Comparison of ENCODE assay signal across 15 mouse cellular contexts in genomic region chr16:40639621-40640371, GRCm38 (mm10).
A peak's percentile ranks its signal among the peaks of the same experiment; 100 is the strongest.
DNase-seq lines count a peak whose midpoint lies in the region; ATAC-seq and TF ChIP-seq lines count a peak whose summit lies in the region.
"Had no signal": no experiment of that assay in that cellular context is flagged by ENCODE, and none has a peak within 500 bp of the region (broad histone marks: within the 10 kb centered on the region; RNA-seq: fewer than 3 reads in every experiment).

No protein-coding gene starts in this region.

- H3K9me3 ChIP-seq in lung, postnatal 0 days (ENCODE audit: low read length) = no peaks in the 10 kb centered on the region
- H3K9me3 ChIP-seq: heart, embryonic 15.5 days; liver, embryonic 12.5 days; megakaryocyte, embryonic 14.5 days; stomach, embryonic 15.5 days had no signal

- no peak overlapping the region for H3K9ac ChIP-seq in lung, postnatal 0 days (replicated peaks; ENCODE audit: low read depth)
- H3K9ac ChIP-seq: heart, embryonic 15.5 days; liver, embryonic 12.5 days; stomach, embryonic 15.5 days had no signal

- no peak for TF ChIP-seq POLR2A in lung, adult 2 months (IDR thresholded peaks at IDR 0.05; ENCODE audit: borderline replicate concordance, extremely low read depth, low read depth, low read length)

- H3K4me2 ChIP-seq in lung, postnatal 0 days (replicated peaks; ENCODE audit: low read depth, low read length) = no peak overlapping the region
- H3K4me2 ChIP-seq: heart, embryonic 15.5 days; liver, embryonic 12.5 days; stomach, embryonic 15.5 days had no signal

- no peak overlapping the region for H3K4me3 ChIP-seq in lung, postnatal 0 days (ENCODE audit: low read depth, low read length)
- H3K4me3 ChIP-seq in lung, adult 2 months (replicated peaks; ENCODE audit: extremely low read depth, low read depth, low read length) = no peak overlapping the region
- H3K4me3 ChIP-seq: heart, embryonic 15.5 days; liver, embryonic 12.5 days; megakaryocyte, embryonic 14.5 days; stomach, embryonic 15.5 days had no signal

- no peaks in the 10 kb centered on the region for H3K4me1 ChIP-seq in lung, postnatal 0 days (ENCODE audit: insufficient read depth, low read depth, low read length)
- no peaks in the 10 kb centered on the region for H3K4me1 ChIP-seq in lung, adult 2 months (ENCODE audit: control insufficient read depth, insufficient read depth, low read length)
- H3K4me1 ChIP-seq: heart, embryonic 15.5 days; liver, embryonic 12.5 days; megakaryocyte, embryonic 14.5 days; stomach, embryonic 15.5 days had no signal

- no peaks in the 10 kb centered on the region for H3K36me3 ChIP-seq in lung, postnatal 0 days (ENCODE audit: insufficient read depth, low read length)
- H3K36me3 ChIP-seq: heart, embryonic 15.5 days; liver, embryonic 12.5 days; stomach, embryonic 15.5 days had no signal

- no peak for TF ChIP-seq EP300 in lung, postnatal 0 days (IDR thresholded peaks at IDR 0.05)

- H3K27me3 ChIP-seq in lung, postnatal 0 days (replicated peaks; ENCODE audit: insufficient read depth, low read length) = no peaks in the 10 kb centered on the region
- H3K27me3 ChIP-seq: heart, embryonic 15.5 days; liver, embryonic 12.5 days; megakaryocyte, embryonic 14.5 days; stomach, embryonic 15.5 days had no signal

- DNase-seq in cerebellum, postnatal 10 days = peak; percentile 10 to 28
- DNase-seq in cerebellum, postnatal 36 days = no peak
- no peak for DNase-seq in lung, postnatal 0 days (ENCODE audit: low spot score)
- DNase-seq in lung, adult 2 months = no peak
- peak; percentile 26 for DNase-seq in hindlimb bud, embryonic 11.5 days (ENCODE audit: extremely low spot score, low read depth, low spot score)
- DNase-seq in retina, postnatal 1 day = peak; percentile 95
- DNase-seq in ovary, postnatal 36 days (ENCODE audit: low spot score) = no peak
- DNase-seq in cerebellum, postnatal 4 days (ENCODE audit: low spot score in 2 of 2) = no peak
- DNase-seq: adrenal gland, postnatal 25 days; cerebellum, adult 8-10 months; right cerebral cortex, adult 18-20 months had no signal

- 75% methylated on average over 3 of the region's 3 CpGs for WGBS in lung, postnatal 0 days
- WGBS in lung, adult 2 months = 72% methylated on average over 3 of the region's 3 CpGs

- H3K27ac ChIP-seq in lung, postnatal 0 days (ENCODE audit: low read length) = no peak overlapping the region
- H3K27ac ChIP-seq: heart, embryonic 15.5 days; liver, embryonic 12.5 days; stomach, embryonic 15.5 days had no signal

- no peak for ATAC-seq in lung, postnatal 0 days
- ATAC-seq: liver, embryonic 12.5 days had no signal

- TF ChIP-seq CTCF in lung, postnatal 0 days (IDR thresholded peaks at IDR 0.05) = peak; percentile 21; the same call in 1 of the 2 replicates
- TF ChIP-seq CTCF in lung, adult 2 months (IDR thresholded peaks at IDR 0.05; ENCODE audit: insufficient read depth, low read length) = no peak

Comparison
In these comparisons a context has a peak if more than half of its experiments do, and no peak if none do; other contexts are left out.
1. DNase-seq: peak in cerebellum, postnatal 10 days (2 of 2), hindlimb bud, embryonic 11.5 days (single experiment) and retina, postnatal 1 day (single experiment); none in cerebellum, postnatal 36 days (0 of 2), lung, postnatal 0 days (single experiment), lung, adult 2 months (single experiment), ovary, postnatal 36 days (single experiment) and cerebellum, postnatal 4 days (0 of 2).